Mouse (Mus musculus): ENCODE results near the gene Trim63. TPM values are rescaled to one million over a fixed set of nuclear protein-coding genes. Genes with fewer than 3 reads are reported as not detected.
"Not testable (repeated sequence)": the region's sequence is repeated elsewhere in the genome, so short reads cannot be mapped to it uniquely, and the experiment has no call there.

The Trim63 gene
- polyA plus RNA-seq, 1 experiment = 0.19 TPM

DNA sequence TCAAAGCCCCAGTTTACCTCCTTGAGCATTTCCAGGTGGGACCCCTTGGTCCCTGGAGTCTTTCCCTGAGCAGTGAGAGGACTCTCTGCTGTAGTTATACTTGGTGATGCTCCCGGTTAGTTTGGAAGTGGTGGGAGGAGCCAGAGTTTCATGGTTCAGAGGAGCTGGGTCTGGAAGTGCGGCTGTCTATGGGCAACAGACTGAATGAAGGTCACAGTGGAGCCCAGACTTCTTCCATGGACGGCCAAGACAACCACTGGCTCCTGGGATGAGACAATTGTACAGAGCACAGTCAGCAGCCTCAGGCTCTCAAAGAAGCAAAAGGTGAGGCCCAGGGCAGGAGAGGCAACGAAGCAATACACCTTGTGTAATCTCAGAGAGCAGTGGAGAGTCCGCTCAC lies 15.4 kb downstream of the Trim63 start:
- no peaks in the 10 kb centered on the region for H3K36me3 ChIP-seq (ENCODE audit: control insufficient read depth, insufficient read depth)
- H3K27me3 ChIP-seq (ENCODE audit: control insufficient read depth, insufficient read depth, insufficient read length) = peaks cover 10% of the 10 kb centered on the region
- H3ac ChIP-seq (ENCODE audit: control insufficient read depth, insufficient read length, low read depth) = no peak overlapping the region
- H3K4me3 ChIP-seq (ENCODE audit: insufficient read depth, poor library complexity, severe bottlenecking) = no peak overlapping the region
- no peaks in the 10 kb centered on the region for H3K79me2 ChIP-seq (ENCODE audit: control insufficient read depth, insufficient read depth)
- H3K79me3 ChIP-seq (ENCODE audit: low read depth) = no peaks in the 10 kb centered on the region
- TF ChIP-seq FOSL1 (IDR thresholded peaks at IDR 0.05; ENCODE audit: insufficient read depth, low read length, poor library complexity, severe bottlenecking) = no peak
- TF ChIP-seq USF1 (IDR thresholded peaks at IDR 0.05; ENCODE audit: low read depth) = no peak
- TF ChIP-seq MAX (IDR thresholded peaks at IDR 0.05) = no peak
- no peak for TF ChIP-seq MYOG (IDR thresholded peaks at IDR 0.05; ENCODE audit: control insufficient read depth, extremely low read depth, insufficient read length)

DNA sequence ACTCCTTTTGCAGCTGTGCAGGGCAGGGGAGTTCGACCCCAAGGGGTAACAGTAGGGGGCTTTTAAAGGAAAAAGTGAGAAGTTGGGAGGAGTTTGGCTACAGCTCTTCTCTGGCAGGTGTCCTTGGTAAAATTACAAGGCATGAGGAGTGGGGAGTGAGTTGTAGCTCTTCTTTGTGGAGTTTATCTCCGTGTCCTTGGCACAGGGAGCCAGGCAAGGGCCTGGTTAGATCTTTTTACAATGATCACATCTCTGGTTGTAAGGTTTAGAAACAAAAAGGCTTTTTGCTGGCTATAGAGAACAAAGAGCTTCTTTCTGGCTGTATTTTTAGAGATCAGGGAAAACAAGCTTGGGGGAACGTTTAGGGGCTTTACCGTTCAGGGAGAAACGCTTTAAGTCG lies 26.3 kb downstream of the Trim63 start:
- not testable (repeated sequence) for H3ac ChIP-seq (ENCODE audit: control insufficient read depth, insufficient read length, low read depth); H3K79me3 ChIP-seq (ENCODE audit: low read depth); H3K79me2 ChIP-seq (ENCODE audit: control insufficient read depth, insufficient read depth); H3K4me3 ChIP-seq (ENCODE audit: insufficient read depth, poor library complexity, severe bottlenecking); H3K36me3 ChIP-seq (ENCODE audit: control insufficient read depth, insufficient read depth)
- peaks cover 32% of the 10 kb centered on the region for H3K27me3 ChIP-seq (ENCODE audit: control insufficient read depth, insufficient read depth, insufficient read length)

GRCm38 (mm10) chr4:134342213-134342779 lies 27.4 kb downstream of the Trim63 start:
- Histone ChIP-seq H3K79me2 (ENCODE audit: control insufficient read depth, insufficient read depth) (no peaks in the 10 kb centered on the region), H3ac (ENCODE audit: control insufficient read depth, insufficient read length, low read depth) (no peak overlapping the region), H3K79me3 (ENCODE audit: low read depth) (no peaks in the 10 kb centered on the region), H3K4me3 (ENCODE audit: insufficient read depth, poor library complexity, severe bottlenecking) (no peak overlapping the region), H3K27me3 (ENCODE audit: control insufficient read depth, insufficient read depth, insufficient read length) (peaks cover 38% of the 10 kb centered on the region), H3K36me3 (ENCODE audit: control insufficient read depth, insufficient read depth) (no peaks in the 10 kb centered on the region)
- TF ChIP-seq CTCF (IDR thresholded peaks at IDR 0.05; ENCODE audit: control insufficient read depth, insufficient read depth, insufficient read length) = no peak

- Histone ChIP-seq H3K27me3 (ENCODE audit: control insufficient read depth, insufficient read depth, insufficient read length) (peaks cover 49% of the 10 kb centered on the region), H3K79me2 (ENCODE audit: control insufficient read depth, insufficient read depth) (no peaks in the 10 kb centered on the region), H3K4me3 (ENCODE audit: insufficient read depth, poor library complexity, severe bottlenecking) (no peak within 1 kb of the TSS), H3K79me3 (ENCODE audit: low read depth) (no peaks in the 10 kb centered on the region), H3K36me3 (ENCODE audit: control insufficient read depth, insufficient read depth) (no peaks in the 10 kb centered on the region), H3ac (ENCODE audit: control insufficient read depth, insufficient read length, low read depth) (no peak within 1 kb of the TSS)
- TF ChIP-seq CTCF (IDR thresholded peaks at IDR 0.05; ENCODE audit: control insufficient read depth, insufficient read depth, insufficient read length) (no peak), USF1 (IDR thresholded peaks at IDR 0.05; ENCODE audit: low read depth) (no peak), CEBPB (IDR thresholded peaks at IDR 0.05; ENCODE audit: low read depth) (no peak), MAX (IDR thresholded peaks at IDR 0.05) (no peak), MYOD1 (IDR thresholded peaks at IDR 0.05; ENCODE audit: control insufficient read depth, insufficient read length, low read depth) (no peak), FOSL1 (IDR thresholded peaks at IDR 0.05; ENCODE audit: insufficient read depth, low read length, poor library complexity, severe bottlenecking) (no peak), MYOG (IDR thresholded peaks at IDR 0.05; ENCODE audit: control insufficient read depth, extremely low read depth, insufficient read length) (no peak)
Measured at GRCm38 (mm10) chr4:134343071-134344031, 28.4 kb downstream of the Trim63 start, which contains the start of gene Slc30a2. TSS of gene Slc30a2 (plus strand) at chr4:134343181.

DNA sequence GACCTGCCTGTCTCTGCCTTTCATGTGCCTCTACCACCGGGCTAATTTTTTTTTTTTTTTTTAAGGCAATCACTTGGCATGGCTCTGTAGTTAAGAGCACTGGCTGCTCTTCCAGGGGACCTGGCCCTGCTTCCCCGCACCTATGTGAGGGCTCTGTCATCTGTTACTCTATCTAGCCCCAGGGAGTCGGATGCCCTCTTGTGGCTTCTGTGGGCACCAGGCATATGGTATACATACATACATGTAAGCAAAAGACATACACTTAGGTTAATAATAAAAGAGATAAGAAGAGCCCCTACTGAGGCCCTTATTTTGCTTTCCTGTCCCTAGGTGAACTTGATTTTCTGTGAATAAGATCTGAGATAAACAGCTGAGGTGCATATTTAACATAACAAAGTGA lies 29.7 kb downstream of the Trim63 start:
- TF ChIP-seq USF1 (IDR thresholded peaks at IDR 0.05; ENCODE audit: low read depth) (no peak), MYOG (IDR thresholded peaks at IDR 0.05; ENCODE audit: control insufficient read depth, extremely low read depth, insufficient read length) (no peak), FOSL1 (IDR thresholded peaks at IDR 0.05; ENCODE audit: insufficient read depth, low read length, poor library complexity, severe bottlenecking) (no peak), CEBPB (IDR thresholded peaks at IDR 0.05; ENCODE audit: low read depth) (no peak), MYOD1 (IDR thresholded peaks at IDR 0.05; ENCODE audit: control insufficient read depth, insufficient read length, low read depth) (no peak), MAX (IDR thresholded peaks at IDR 0.05) (no peak), CTCF (IDR thresholded peaks at IDR 0.05; ENCODE audit: control insufficient read depth, insufficient read depth, insufficient read length) (no peak)
- Histone ChIP-seq H3K36me3 (ENCODE audit: control insufficient read depth, insufficient read depth) (no peaks in the 10 kb centered on the region), H3K79me2 (ENCODE audit: control insufficient read depth, insufficient read depth) (no peaks in the 10 kb centered on the region), H3K27me3 (ENCODE audit: control insufficient read depth, insufficient read depth, insufficient read length) (peaks cover 58% of the 10 kb centered on the region), H3ac (ENCODE audit: control insufficient read depth, insufficient read length, low read depth) (no peak overlapping the region), H3K79me3 (ENCODE audit: low read depth) (no peaks in the 10 kb centered on the region), H3K4me3 (ENCODE audit: insufficient read depth, poor library complexity, severe bottlenecking) (no peak overlapping the region)

- Histone ChIP-seq H3ac (ENCODE audit: control insufficient read depth, insufficient read length, low read depth) (no peak overlapping the region), H3K27me3 (ENCODE audit: control insufficient read depth, insufficient read depth, insufficient read length) (peaks cover 58% of the 10 kb centered on the region), H3K79me2 (ENCODE audit: control insufficient read depth, insufficient read depth) (no peaks in the 10 kb centered on the region), H3K79me3 (ENCODE audit: low read depth) (no peaks in the 10 kb centered on the region), H3K4me3 (ENCODE audit: insufficient read depth, poor library complexity, severe bottlenecking) (no peak overlapping the region), H3K36me3 (ENCODE audit: control insufficient read depth, insufficient read depth) (no peaks in the 10 kb centered on the region)
- TF ChIP-seq MYOD1 (IDR thresholded peaks at IDR 0.05; ENCODE audit: control insufficient read depth, insufficient read length, low read depth) (no peak), MYOG (IDR thresholded peaks at IDR 0.05; ENCODE audit: control insufficient read depth, extremely low read depth, insufficient read length) (no peak), MAX (IDR thresholded peaks at IDR 0.05) (no peak), FOSL1 (IDR thresholded peaks at IDR 0.05; ENCODE audit: insufficient read depth, low read length, poor library complexity, severe bottlenecking) (no peak), USF1 (IDR thresholded peaks at IDR 0.05; ENCODE audit: low read depth) (no peak), CTCF (IDR thresholded peaks at IDR 0.05; ENCODE audit: control insufficient read depth, insufficient read depth, insufficient read length) (no peak), CEBPB (IDR thresholded peaks at IDR 0.05; ENCODE audit: low read depth) (no peak)
Measured at GRCm38 (mm10) chr4:134345802-134346201, 30.9 kb downstream of the Trim63 start.
